ENCODE assay signal across 8 mouse cellular contexts in the genomic region with DNA sequence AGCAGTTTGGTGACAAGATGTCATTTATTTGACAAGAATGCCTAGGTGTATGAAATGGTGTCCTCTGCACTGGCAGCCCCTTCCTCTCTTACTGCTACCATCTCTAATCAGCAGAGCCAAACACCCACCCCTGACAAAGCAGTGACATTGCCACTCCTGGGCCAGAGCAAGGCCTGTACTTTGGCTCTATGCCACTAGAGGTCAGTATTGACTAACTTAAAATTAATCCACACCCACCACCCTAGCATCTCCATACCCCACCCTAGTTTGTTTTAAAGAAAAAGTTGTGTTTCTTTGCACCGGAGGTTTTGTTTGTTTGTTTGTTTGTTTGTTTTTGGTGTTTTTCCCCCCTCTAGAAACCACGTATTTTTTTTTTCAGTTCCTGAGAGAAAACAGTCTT.
A peak's percentile ranks its signal among the peaks of the same experiment; 100 is the strongest.
DNase-seq lines count a peak whose midpoint lies in the region; ATAC-seq and TF ChIP-seq lines count a peak whose summit lies in the region.

No protein-coding gene starts in this region.

- peak; percentile 39 for DNase-seq in heart, postnatal 0 days (ENCODE audit: low spot score)
- no peak for DNase-seq in heart, embryonic 10.5 days (ENCODE audit: low spot score)
- DNase-seq in c-Kit-positive CD71-positive TER-119-negative erythroid progenitor cells, embryonic 14.5 days (ENCODE audit: low read depth), result peak; percentile 4
- peak; percentile 87 for DNase-seq in forebrain, postnatal 0 days
- peak; percentile 42 for DNase-seq in kidney, adult 9 months
- peak; percentile 75 for DNase-seq in limb, embryonic 11.5 days (ENCODE audit: low spot score)
- DNase-seq in urinary bladder, postnatal 4 days (ENCODE audit: low spot score in 2 of 2), result no peak

- no peak for TF ChIP-seq EP300 in heart, postnatal 0 days (IDR thresholded peaks at IDR 0.05; ENCODE audit: low read depth)

- no peak overlapping the region for H3K4me3 ChIP-seq in heart, postnatal 0 days (ENCODE audit: low read depth, low read length)
- no peak overlapping the region for H3K4me3 ChIP-seq in heart, embryonic 10.5 days
- H3K4me3 ChIP-seq in forebrain, postnatal 0 days (ENCODE audit: low read depth, low read length), result no peak overlapping the region
- no peak overlapping the region for H3K4me3 ChIP-seq in limb, embryonic 11.5 days (ENCODE audit: low read depth, low read length)
- H3K4me3 ChIP-seq in neural tube, embryonic 14.5 days (ENCODE audit: low read depth, low read length), result no peak overlapping the region

- no peak overlapping the region for H3K4me2 ChIP-seq in heart, postnatal 0 days (ENCODE audit: low read depth, low read length)
- H3K4me2 ChIP-seq in forebrain, postnatal 0 days (ENCODE audit: low read depth), result no peak overlapping the region
- no peak overlapping the region for H3K4me2 ChIP-seq in limb, embryonic 11.5 days (ENCODE audit: low read depth, severe bottlenecking)
- H3K4me2 ChIP-seq in neural tube, embryonic 14.5 days (ENCODE audit: low read depth, low read length), result no peak overlapping the region

- H3K36me3 ChIP-seq in heart, postnatal 0 days (replicated peaks; ENCODE audit: control insufficient read depth, insufficient read depth, low read length), result no peaks in the 10 kb centered on the region
- H3K36me3 ChIP-seq in heart, embryonic 10.5 days, result no peaks in the 10 kb centered on the region
- H3K36me3 ChIP-seq in forebrain, postnatal 0 days (ENCODE audit: insufficient read depth), result no peaks in the 10 kb centered on the region
- H3K36me3 ChIP-seq in limb, embryonic 11.5 days (ENCODE audit: control insufficient read depth, insufficient read depth, low read length), result no peaks in the 10 kb centered on the region
- H3K36me3 ChIP-seq in neural tube, embryonic 14.5 days (ENCODE audit: control insufficient read depth, insufficient read depth, low read length), result no peaks in the 10 kb centered on the region

- TF ChIP-seq CTCF in heart, postnatal 0 days (IDR thresholded peaks at IDR 0.05; ENCODE audit: low read depth), result peak; percentile 61
- peak; percentile 84 for TF ChIP-seq CTCF in forebrain, postnatal 0 days (IDR thresholded peaks at IDR 0.05; ENCODE audit: low read depth)

- ATAC-seq in heart, postnatal 0 days (ENCODE audit: insufficient read depth, low read depth), result 0 out of 2 replicates have a peak, but pooled peaks have one; percentile 27
- ATAC-seq in forebrain, postnatal 0 days, result peak; percentile 93
- ATAC-seq in limb, embryonic 11.5 days (ENCODE audit: insufficient number of reproducible peaks, low FRiP score, low TSS enrichment, low read depth), result peak; percentile 51; the same call in 1 of the 2 replicates
- ATAC-seq in neural tube, embryonic 14.5 days (ENCODE audit: low read depth), result peak; percentile 65; the same call in 1 of the 2 replicates

- no peak overlapping the region for H3K9ac ChIP-seq in heart, postnatal 0 days (replicated peaks; ENCODE audit: low read depth, low read length)
- H3K9ac ChIP-seq in forebrain, postnatal 0 days, result no peak overlapping the region
- no peak overlapping the region for H3K9ac ChIP-seq in limb, embryonic 11.5 days (ENCODE audit: low read length)
- no peak overlapping the region for H3K9ac ChIP-seq in neural tube, embryonic 14.5 days (replicated peaks; ENCODE audit: low read depth, low read length)

- no peaks in the 10 kb centered on the region for H3K27me3 ChIP-seq in heart, postnatal 0 days (ENCODE audit: control insufficient read depth, insufficient read depth, low read length)
- no peaks in the 10 kb centered on the region for H3K27me3 ChIP-seq in heart, embryonic 10.5 days (ENCODE audit: insufficient read depth, poor library complexity, severe bottlenecking)
- no peaks in the 10 kb centered on the region for H3K27me3 ChIP-seq in forebrain, postnatal 0 days (ENCODE audit: insufficient read depth, low read length)
- no peaks in the 10 kb centered on the region for H3K27me3 ChIP-seq in limb, embryonic 11.5 days (ENCODE audit: control insufficient read depth, insufficient read depth, low read length)
- H3K27me3 ChIP-seq in neural tube, embryonic 14.5 days (ENCODE audit: control insufficient read depth, insufficient read depth, low read length), result no peaks in the 10 kb centered on the region

- H3K4me1 ChIP-seq in heart, postnatal 0 days (ENCODE audit: control insufficient read depth, insufficient read depth), result no peaks in the 10 kb centered on the region
- no peaks in the 10 kb centered on the region for H3K4me1 ChIP-seq in heart, embryonic 10.5 days
- H3K4me1 ChIP-seq in forebrain, postnatal 0 days (ENCODE audit: insufficient read depth), result no peaks in the 10 kb centered on the region
- no peaks in the 10 kb centered on the region for H3K4me1 ChIP-seq in limb, embryonic 11.5 days (ENCODE audit: control insufficient read depth, insufficient read depth, low read length)
- no peaks in the 10 kb centered on the region for H3K4me1 ChIP-seq in neural tube, embryonic 14.5 days (ENCODE audit: control insufficient read depth, insufficient read depth, low read length)

- no peaks in the 10 kb centered on the region for H3K9me3 ChIP-seq in heart, postnatal 0 days (replicated peaks; ENCODE audit: control insufficient read depth, low read length)
- H3K9me3 ChIP-seq in heart, embryonic 10.5 days, result no peaks in the 10 kb centered on the region
- no peaks in the 10 kb centered on the region for H3K9me3 ChIP-seq in forebrain, postnatal 0 days (ENCODE audit: low read length)
- H3K9me3 ChIP-seq in limb, embryonic 11.5 days (ENCODE audit: control insufficient read depth, low read length), result no peaks in the 10 kb centered on the region
- H3K9me3 ChIP-seq in neural tube, embryonic 14.5 days (ENCODE audit: control insufficient read depth, low read length), result no peaks in the 10 kb centered on the region

- no peak overlapping the region for H3K27ac ChIP-seq in heart, postnatal 0 days (ENCODE audit: low read depth)
- H3K27ac ChIP-seq in heart, embryonic 10.5 days, result no peak overlapping the region
- H3K27ac ChIP-seq in forebrain, postnatal 0 days (ENCODE audit: low read depth, low read length), result no peak overlapping the region
- H3K27ac ChIP-seq in limb, embryonic 11.5 days (replicated peaks; ENCODE audit: low read depth, low read length), result no peak overlapping the region
- no peak overlapping the region for H3K27ac ChIP-seq in neural tube, embryonic 14.5 days (ENCODE audit: low read depth, low read length)

- 5% methylated on average over 2 of the region's 2 CpGs for WGBS in heart, postnatal 0 days
- WGBS in heart, embryonic 10.5 days, result 18% methylated on average over 2 of the region's 2 CpGs
- WGBS in forebrain, postnatal 0 days, result 2% methylated on average over 2 of the region's 2 CpGs
- WGBS in limb, embryonic 11.5 days, result 11% methylated on average over 2 of the region's 2 CpGs
- 16% methylated on average over 2 of the region's 2 CpGs for WGBS in neural tube, embryonic 14.5 days

Comparison
In these comparisons a context has a peak if more than half of its experiments do, and no peak if none do; other contexts are left out.
1. DNase-seq: peak in heart, postnatal 0 days (single experiment), c-Kit-positive CD71-positive TER-119-negative erythroid progenitor cells, embryonic 14.5 days (single experiment), forebrain, postnatal 0 days (single experiment), kidney, adult 9 months (single experiment) and limb, embryonic 11.5 days (single experiment); none in heart, embryonic 10.5 days (single experiment) and urinary bladder, postnatal 4 days (0 of 2).
2. ATAC-seq: peak in every context shown above with its lines; median percentile 93 in forebrain, postnatal 0 days; 65 in neural tube, embryonic 14.5 days; 51 in limb, embryonic 11.5 days; 27 in heart, postnatal 0 days.